Mouse (Mus musculus) spleen, postnatal 10 days (tissue): ENCODE results near the gene Pla1a.
"Not testable (repeated sequence)": the region's sequence is repeated elsewhere in the genome, so short reads cannot be mapped to it uniquely, and the experiment has no call there.

Source experiments
- DNase-seq, 2 experiments: peaks; one replicate each; pipeline ENCODE4 v3.0.0; 2021 to 2022; ENCODE audit warnings: low spot score in 2 of 2

Pla1a gene

GRCm38 (mm10) chr16:38432498-38433425 lies at the start of gene Pla1a:
Gene Pla1a (minus strand): TSS chr16:38433145.
- DNase-seq = no peak

DNA sequence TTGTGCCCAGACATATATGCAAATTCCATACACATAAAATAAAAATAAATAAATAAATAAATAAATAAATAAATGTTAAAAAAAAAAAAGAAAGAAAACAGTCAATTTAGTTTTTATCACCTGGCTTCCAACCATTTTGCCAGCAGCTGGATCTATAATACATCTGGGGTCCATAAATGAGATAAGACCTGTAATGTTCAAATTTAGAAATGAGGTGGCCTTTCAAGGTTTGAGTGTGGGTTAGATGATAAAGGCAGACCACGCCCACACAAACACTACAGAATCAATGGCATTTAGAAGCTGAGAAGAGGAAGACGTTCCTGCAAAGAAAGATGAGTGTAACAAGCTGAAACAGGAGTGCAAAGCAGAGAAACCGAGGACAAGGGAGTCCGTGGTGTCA lies 48.4 kb upstream of the Pla1a start:
- no peak for DNase-seq

- DNase-seq = no peak
These were observed 45.4 kb upstream of the Pla1a start for GRCm38 (mm10) chr16:38478296-38478695.

GRCm38 (mm10) chr16:38477241-38477608 lies 44.3 kb upstream of the Pla1a start:
- not testable (repeated sequence) for DNase-seq

- DNase-seq = peak; percentile 55
These were observed 43.6 kb upstream of the Pla1a start for GRCm38 (mm10) chr16:38476312-38477240.

- DNase-seq = no peak
These were observed 42.9 kb upstream of the Pla1a start for GRCm38 (mm10) chr16:38475681-38476311.

DNA sequence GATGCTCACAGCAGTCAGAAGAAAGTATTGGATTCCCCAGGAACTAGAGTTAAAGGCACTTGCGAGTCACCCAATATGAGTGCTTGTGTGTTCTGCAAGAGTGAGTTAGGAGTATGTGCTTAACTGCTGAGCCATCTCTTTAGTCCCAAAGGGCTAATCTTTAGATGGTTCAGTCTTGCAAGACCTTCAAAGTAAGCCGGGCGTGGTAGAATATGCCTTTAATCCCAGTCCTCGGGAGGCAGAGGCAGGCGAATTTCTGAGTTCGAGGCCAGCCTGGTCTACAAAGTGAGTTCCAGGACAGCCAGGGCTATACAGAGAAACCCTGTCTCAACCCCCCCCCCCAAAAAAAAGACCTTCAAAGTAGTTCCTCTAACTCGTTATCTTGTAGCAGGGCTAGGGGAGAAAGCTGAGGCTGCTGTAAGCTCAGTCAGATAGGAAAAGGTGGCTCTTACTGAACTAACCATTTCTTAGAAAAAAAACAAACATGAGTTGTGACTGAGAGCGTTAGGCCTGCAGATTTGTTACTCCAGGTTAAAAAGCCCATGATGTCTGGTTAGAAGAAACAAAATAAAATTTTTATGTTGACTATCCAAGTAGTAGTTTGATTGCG lies 41.8 kb upstream of the Pla1a start:
- DNase-seq = no peak

DNA sequence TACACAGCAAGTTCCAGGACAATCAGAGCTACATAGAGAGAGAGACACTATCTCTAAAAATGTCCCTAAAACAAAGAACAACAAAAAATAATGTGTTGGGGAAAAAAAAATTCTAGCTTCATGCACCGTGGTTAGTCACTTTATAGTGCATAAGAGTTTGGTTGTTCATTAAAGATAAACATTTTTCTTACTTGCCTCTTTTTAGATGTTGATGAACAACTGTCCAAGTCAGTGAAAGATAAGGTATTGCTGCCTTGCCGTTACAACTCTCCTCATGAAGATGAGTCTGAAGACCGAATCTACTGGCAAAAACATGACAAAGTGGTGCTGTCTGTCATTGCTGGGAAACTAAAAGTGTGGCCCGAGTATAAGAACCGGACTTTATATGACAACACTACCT lies 40.7 kb upstream of the Pla1a start:
- DNase-seq = no peak

DNA sequence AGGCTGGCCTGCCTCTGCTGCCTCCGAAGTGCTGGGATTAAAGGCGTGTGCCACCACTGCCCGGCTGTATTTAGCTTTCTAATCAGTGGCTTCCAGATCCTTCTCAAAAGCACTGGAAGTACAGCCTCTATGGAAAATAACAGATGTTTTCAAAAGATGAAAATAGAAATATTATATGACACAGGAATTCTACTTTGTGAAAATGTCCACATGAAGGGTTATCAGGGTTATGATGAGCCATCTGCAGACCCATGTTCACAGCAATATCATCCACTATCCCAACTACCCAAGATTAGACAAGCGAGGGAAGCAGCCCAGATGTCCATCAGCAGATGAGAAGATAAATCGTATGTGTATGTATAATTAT lies 39.5 kb upstream of the Pla1a start:
- no peak for DNase-seq

DNA sequence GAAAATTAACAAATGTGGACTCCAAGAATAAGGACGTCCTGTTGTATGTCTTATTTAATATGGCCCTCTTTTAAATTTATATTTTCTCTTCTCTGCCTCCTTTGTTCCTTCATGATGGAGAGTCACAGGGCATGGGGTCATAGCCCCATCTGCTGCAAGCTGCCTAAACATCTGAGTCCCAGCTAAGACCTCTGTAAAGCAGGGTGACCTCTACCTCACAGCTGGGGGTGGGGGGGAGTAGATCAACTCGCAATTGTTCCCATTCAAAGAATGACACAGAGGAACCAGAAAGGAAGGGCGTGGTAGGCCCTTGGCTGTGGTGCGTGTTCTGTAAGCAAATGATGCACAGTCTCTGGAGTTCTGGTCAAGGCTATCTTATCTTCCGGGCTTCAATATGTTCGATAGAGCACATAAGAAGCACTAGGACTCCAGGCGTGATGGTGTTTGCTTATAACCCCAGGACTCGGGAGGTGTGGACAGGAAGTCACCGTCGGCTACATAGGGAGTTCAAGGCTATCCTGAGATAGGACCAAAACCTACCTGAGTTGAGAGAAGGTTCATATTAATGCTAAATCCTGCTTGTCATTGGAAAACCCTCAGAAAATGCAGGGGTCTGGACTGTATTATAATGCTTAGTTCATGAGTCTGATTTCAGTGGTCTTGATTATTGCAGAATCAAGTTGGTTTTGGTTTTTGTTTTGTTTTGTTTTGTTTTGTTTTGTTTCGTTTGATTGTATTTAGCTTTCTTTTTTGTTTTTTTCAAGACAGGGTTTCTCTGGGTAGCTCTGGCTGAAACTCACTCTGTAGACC lies 39.0 kb upstream of the Pla1a start:
- DNase-seq = no peak

DNA sequence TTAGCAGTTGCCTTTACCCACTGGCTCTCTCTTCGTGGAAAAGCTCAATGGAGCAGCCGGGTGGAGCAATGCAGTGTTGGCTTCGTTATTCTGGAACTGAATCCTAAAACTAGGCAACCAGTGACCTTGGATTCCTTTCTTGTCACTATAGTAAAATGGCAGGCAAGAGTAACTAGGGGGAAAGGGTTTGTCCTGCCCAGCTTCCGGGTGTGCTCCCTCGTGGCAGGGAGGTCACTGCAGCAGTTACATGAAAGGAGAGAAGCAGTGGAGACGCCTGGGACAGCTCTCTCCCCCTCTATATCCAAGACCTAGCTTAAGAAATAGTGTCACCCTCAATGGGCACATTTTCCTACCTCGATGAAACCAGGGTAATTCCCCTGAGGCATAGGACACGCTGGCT lies 36.5 kb upstream of the Pla1a start:
- DNase-seq = no peak

GRCm38 (mm10) chr16:38468706-38469018 lies 35.7 kb upstream of the Pla1a start:
- DNase-seq = no peak

DNA sequence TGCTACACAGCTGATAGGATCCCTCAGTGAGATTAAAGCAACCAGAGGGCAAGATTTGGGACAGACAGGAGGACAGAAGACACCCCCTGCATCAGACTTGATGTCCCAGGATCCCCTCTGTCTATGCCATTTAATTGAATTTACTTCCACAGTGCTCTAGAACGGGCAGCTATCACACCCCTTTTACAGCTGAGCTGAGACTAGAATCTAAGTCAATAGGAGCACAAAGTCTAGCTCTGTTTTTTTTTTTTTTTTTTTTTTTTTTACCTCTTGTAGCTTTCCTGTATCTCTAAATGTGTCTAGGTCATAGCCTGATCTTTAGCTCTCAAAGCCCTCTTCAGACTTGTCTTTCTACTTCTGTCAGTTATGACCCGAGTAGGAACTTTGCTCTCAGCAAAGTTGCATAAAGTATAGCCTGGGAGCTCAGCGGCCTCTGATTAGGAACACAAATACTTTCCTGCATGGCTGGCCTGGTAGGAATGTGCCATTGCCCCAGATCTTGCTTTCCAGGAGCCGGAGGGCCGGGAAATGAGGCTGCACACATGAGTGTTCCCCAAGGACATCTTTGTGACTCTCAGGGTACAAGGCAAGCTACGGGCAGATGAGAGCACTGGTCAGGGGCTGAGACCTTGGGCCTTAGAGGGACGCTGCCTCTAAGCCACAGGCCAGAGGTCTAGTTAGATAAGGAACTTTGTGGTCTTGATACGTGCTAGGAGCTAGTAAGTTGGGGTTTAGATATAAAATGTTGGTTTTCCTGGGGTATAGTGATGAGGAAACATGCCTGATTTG lies 35.2 kb upstream of the Pla1a start:
- DNase-seq = no peak

DNA sequence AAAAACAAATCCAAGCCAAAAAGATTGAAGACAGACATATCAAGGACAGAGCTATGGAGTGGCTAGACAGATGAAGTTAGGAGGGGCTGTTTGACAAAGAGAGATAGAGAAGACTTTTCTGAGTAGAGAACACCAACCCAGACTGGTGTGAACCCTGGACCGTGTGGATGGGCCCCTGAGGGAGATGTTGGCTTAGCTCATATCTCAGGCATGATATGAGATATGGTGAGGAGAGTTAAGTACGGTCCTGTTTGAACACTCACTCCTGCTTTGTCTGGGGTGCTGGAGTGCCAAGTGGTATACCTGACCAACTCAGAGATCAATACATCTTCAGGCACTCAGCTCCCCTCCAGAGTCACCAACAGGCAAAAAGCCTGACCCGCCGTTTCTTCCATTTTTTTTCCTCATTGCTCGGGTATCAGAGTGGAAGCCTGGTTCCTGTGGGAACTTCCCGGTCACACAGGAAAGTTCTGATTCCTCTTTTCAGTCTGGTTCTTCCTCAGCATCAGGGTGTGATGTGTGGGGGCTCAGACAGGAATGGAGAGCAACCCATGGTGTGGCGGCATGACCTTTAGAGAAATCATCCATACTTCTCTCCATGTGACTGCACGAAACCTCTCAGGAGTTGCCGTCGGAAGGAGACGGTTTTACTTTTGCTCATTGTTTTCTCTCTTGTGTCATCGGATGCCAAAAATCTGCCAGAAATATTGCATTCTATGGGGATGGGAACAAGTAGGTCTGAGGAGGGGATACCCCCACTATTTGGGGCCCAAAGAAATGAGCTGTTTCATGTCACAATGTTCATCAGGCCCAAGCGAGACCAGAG lies 34.4 kb upstream of the Pla1a start:
- no peak for DNase-seq

- DNase-seq = no peak
These were observed 33.1 kb upstream of the Pla1a start for GRCm38 (mm10) chr16:38466089-38466488.

DNA sequence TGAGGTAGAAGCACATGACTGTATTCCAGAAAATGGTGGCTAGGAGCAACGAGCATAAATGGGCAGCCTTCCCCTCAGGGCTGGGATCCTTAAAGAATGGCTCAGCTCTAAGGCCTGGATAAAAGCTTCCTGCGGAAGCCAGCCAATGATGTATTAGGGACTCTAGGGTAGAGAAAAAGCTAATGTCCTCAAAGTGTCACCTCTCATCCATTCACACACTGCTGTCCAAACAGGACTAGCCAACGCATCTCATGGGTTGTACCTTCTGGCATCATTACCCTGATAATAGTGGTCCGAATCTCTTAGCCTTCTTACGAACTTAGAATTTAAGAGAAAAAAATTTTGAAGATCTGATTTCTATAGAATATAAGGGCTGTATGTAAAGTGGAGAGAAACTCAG lies 30.4 kb upstream of the Pla1a start:
- no peak for DNase-seq

- DNase-seq = no peak
These were observed 29.2 kb upstream of the Pla1a start for GRCm38 (mm10) chr16:38462161-38462560.

- no peak for DNase-seq
These were observed 28.8 kb upstream of the Pla1a start for GRCm38 (mm10) chr16:38461749-38462148.

- DNase-seq = no peak
These were observed 27.0 kb upstream of the Pla1a start for GRCm38 (mm10) chr16:38459990-38460389.
